In the genomic region with DNA sequence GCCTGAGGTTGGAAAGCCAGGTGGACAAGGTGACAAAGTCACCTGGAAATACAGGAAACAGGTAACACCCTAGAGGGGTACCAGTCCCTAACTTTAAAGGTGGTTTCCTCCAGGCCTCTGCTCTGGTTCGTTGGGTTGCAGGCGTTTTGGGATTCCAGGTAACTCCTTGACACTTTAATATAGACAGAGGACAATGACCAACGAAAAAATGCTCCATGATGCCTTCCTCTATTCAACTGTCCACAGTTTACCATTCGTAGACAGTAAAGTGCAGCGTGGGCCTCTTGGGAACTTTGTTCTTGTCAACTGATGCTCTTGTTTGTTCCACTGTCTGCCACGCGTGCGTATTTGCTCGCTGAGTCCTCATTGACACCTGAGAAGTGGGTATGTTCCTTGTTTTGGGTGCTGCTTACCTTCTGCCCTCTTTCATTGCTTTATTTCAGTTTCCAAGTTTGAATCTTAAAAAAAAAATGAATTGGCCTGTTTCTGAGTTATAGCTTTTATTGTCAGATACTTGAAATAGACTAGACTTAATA, we compare ENCODE assay signal across 8 mouse cellular contexts. TPM values are rescaled to one million over a fixed set of nuclear protein-coding genes. Genes with fewer than 3 reads are reported as not detected.
DNase-seq lines count a peak whose midpoint lies in the region; ATAC-seq lines count a peak whose summit lies in the region.

No protein-coding gene starts in this region.

- no peaks in the 10 kb centered on the region for H3K36me3 ChIP-seq in heart, embryonic 12.5 days
- no peaks in the 10 kb centered on the region for H3K36me3 ChIP-seq in hindbrain, embryonic 11.5 days (ENCODE audit: control insufficient read depth, insufficient read depth, low read length)
- no peaks in the 10 kb centered on the region for H3K36me3 ChIP-seq in midbrain, embryonic 12.5 days

- intact Hi-C loops in heart, postnatal 25 days (cut with DNase I): loop anchor here (2.0 to 10.0 kb wide), 5 partner anchors 25 to 541 kb away; a partner anchor contains a TSS
- intact Hi-C loops in left cerebral cortex, postnatal 10 days (cut with DNase I): loop anchor here (5.0 to 10.0 kb wide), 4 partner anchors 101 to 224 kb away; no protein-coding TSS in a partner anchor

- 34% methylated on average over 9 of the region's 9 CpGs for WGBS in heart, embryonic 12.5 days
- WGBS in hindbrain, embryonic 11.5 days: 37% methylated on average over 9 of the region's 9 CpGs
- 33% methylated on average over 9 of the region's 9 CpGs for WGBS in midbrain, embryonic 12.5 days

- ATAC-seq in heart, embryonic 12.5 days (ENCODE audit: insufficient number of reproducible peaks, low FRiP score): no peak
- no peak for ATAC-seq in hindbrain, embryonic 11.5 days (ENCODE audit: low FRiP score)
- no peak for ATAC-seq in midbrain, embryonic 12.5 days (ENCODE audit: low FRiP score, low read depth)

- peak overlapping the region; percentile 65 for H3K4me2 ChIP-seq in heart, embryonic 12.5 days
- peak overlapping the region; percentile 84 for H3K4me2 ChIP-seq in hindbrain, embryonic 11.5 days (replicated peaks; ENCODE audit: low read depth, low read length)
- H3K4me2 ChIP-seq in midbrain, embryonic 12.5 days (replicated peaks): peak overlapping the region; percentile 79

- H3K4me1 ChIP-seq in heart, embryonic 12.5 days (replicated peaks): peaks cover 12% of the 10 kb centered on the region
- H3K4me1 ChIP-seq in hindbrain, embryonic 11.5 days (replicated peaks; ENCODE audit: control insufficient read depth, insufficient read depth, low read length): peaks cover 2% of the 10 kb centered on the region; the same call in 1 of the 2 replicates
- H3K4me1 ChIP-seq in midbrain, embryonic 12.5 days: peaks cover 41% of the 10 kb centered on the region

- H3K9me3 ChIP-seq in heart, embryonic 12.5 days (replicated peaks): no peaks in the 10 kb centered on the region
- no peaks in the 10 kb centered on the region for H3K9me3 ChIP-seq in hindbrain, embryonic 11.5 days (ENCODE audit: control insufficient read depth, low read length)
- no peaks in the 10 kb centered on the region for H3K9me3 ChIP-seq in midbrain, embryonic 12.5 days

- DNase-seq in heart, postnatal 25 days (ENCODE audit: low spot score): no peak
- DNase-seq in NIH3T3 (ENCODE audit: low read depth): peak; percentile 21
- DNase-seq in hindbrain, embryonic 11.5 days (ENCODE audit: low spot score): peak; percentile 26
- no peak for DNase-seq in thymus, postnatal 25 days
- DNase-seq in thymus, adult 18-20 months: no peak
- DNase-seq in left cerebral cortex, postnatal 10 days (ENCODE audit: extremely low spot score in 1 of 2, low spot score in 2 of 2): no peak

- peak overlapping the region; percentile 98 for H3K9ac ChIP-seq in heart, embryonic 12.5 days
- H3K9ac ChIP-seq in hindbrain, embryonic 11.5 days (ENCODE audit: low read depth, low read length): peak overlapping the region; percentile 96
- H3K9ac ChIP-seq in midbrain, embryonic 12.5 days (replicated peaks): peak overlapping the region; percentile 97

- no peak overlapping the region; the same call in 1 of the 2 replicates for H3K27ac ChIP-seq in heart, embryonic 12.5 days (ENCODE audit: poor library complexity, severe bottlenecking)
- no peak overlapping the region for H3K27ac ChIP-seq in hindbrain, embryonic 11.5 days (ENCODE audit: low read depth, low read length)
- no peak overlapping the region for H3K27ac ChIP-seq in midbrain, embryonic 12.5 days (replicated peaks)

- H3K27me3 ChIP-seq in heart, embryonic 12.5 days (replicated peaks): no peaks in the 10 kb centered on the region
- H3K27me3 ChIP-seq in hindbrain, embryonic 11.5 days (ENCODE audit: control insufficient read depth, insufficient read depth, low read length): no peaks in the 10 kb centered on the region
- no peaks in the 10 kb centered on the region for H3K27me3 ChIP-seq in midbrain, embryonic 12.5 days

- H3K4me3 ChIP-seq in heart, embryonic 12.5 days: peak overlapping the region; percentile 94
- H3K4me3 ChIP-seq in hindbrain, embryonic 11.5 days (ENCODE audit: low read depth, low read length): peak overlapping the region; percentile 96
- peak overlapping the region; percentile 86 for H3K4me3 ChIP-seq in midbrain, embryonic 12.5 days

RNA-seq across cellular contexts. Expression of a gene that starts 2.1 kb away (rescaled TPM):
- polyA plus RNA-seq in heart, embryonic 12.5 days (2016; fragmentation: Nextera tagmentation; extraction: Ambion mirVana): 4.4 and 4.8 TPM in 2 replicates
- 10 to 100 TPM; 15.9 to 19.0 TPM for total RNA-seq in heart, postnatal 25 days (2021)
- polyA plus RNA-seq in hindbrain, embryonic 11.5 days (2014; fragmentation: Nextera tagmentation; extraction: Ambion mirVana): 7.6 and 9.8 TPM in 2 replicates
- polyA plus RNA-seq in midbrain, embryonic 12.5 days (2016; fragmentation: Nextera tagmentation; extraction: Ambion mirVana): 8.2 and 8.6 TPM in 2 replicates
- 10 to 100 TPM; 49.1 to 50.4 TPM for total RNA-seq in left cerebral cortex, postnatal 10 days (2021)

Comparison
In these comparisons a context has a peak if more than half of its experiments do, and no peak if none do; other contexts are left out.
1. DNase-seq: peak in NIH3T3 (single experiment) and hindbrain, embryonic 11.5 days (single experiment); none in heart, postnatal 25 days (single experiment), thymus, postnatal 25 days (single experiment), thymus, adult 18-20 months (0 of 2) and left cerebral cortex, postnatal 10 days (0 of 2).
2. Peak in every context shown above with its lines, with median percentiles within 50 percentile points of each other: H3K4me2 ChIP-seq, H3K4me3 ChIP-seq and H3K9ac ChIP-seq.